Mouse (Mus musculus) monocyte, adult 2 months (primary cell): ENCODE results near the gene Tsc2.
"Not testable (repeated sequence)": the region's sequence is repeated elsewhere in the genome, so short reads cannot be mapped to it uniquely, and the experiment has no call there.

Experiments
- DNase-seq, 2 experiments: peaks; one replicate each; pipeline ENCODE4 v3.0.0; 2022; ENCODE audit warnings: low spot score in 2 of 2, low read depth in 1 of 2

Gene Tsc2

DNA sequence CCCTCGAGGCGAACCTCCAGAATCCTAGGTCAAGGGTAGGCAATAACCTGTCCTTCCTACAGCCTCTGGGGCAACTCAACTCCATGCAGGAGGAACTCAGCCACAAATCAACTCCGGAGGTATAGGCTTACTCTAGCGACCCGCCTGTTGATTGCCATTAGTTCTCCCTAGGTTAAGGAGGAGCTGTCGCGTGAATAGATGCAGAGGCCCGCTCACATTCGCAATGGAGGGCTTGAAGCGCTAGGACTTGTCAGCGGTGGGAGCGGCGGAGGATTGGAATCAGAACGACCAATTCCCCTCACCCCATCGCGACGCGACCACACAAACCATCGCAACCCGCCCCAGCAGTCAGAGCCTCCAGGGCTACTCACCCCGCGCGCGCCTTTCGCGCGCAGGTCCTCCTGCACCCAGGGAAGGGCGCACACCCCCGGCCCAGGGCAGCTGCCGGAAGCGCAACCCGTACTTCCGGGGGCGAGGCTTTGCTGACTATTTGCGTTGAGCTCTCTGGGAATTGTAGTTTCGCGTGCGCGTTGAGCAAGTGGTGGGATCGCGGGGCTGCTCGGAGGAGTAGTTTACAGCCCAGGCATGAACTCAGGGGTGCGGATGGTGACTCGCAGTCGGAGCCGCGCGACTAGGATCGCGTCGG is at the start of gene Tsc2, which contains the start of gene Nthl1:
Gene Tsc2, minus strand, starts transcription at position 464 of the 646 bp plus-strand sequence.
Gene Nthl1, plus strand, starts transcription at position 514 of the 646 bp plus-strand sequence.
- DNase-seq: peak in 1 of 2 experiments; percentile 35

GRCm38 (mm10) chr17:24677500-24678080 is 45.2 kb upstream of the Tsc2 start:
- DNase-seq: no peak

DNA sequence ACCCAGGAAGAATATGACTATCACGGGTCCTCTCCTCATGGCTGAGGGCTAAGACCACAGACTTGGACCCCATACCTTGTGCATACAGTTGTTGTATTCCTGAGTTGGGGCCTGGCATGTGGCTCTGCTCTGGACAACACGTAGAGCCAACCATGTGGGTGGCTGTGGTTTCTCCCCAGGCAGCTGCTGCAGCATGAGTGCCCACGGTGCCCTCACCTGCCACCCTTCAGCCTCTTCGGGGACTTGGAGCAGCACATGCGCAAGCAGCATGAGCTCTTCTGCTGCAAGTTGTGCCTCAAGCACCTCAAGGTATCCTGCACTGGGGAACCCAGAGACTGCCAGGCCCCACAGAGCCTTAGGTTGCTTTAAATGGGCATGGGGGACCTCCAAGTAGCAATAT is 44.4 kb upstream of the Tsc2 start:
- DNase-seq: no peak

DNA sequence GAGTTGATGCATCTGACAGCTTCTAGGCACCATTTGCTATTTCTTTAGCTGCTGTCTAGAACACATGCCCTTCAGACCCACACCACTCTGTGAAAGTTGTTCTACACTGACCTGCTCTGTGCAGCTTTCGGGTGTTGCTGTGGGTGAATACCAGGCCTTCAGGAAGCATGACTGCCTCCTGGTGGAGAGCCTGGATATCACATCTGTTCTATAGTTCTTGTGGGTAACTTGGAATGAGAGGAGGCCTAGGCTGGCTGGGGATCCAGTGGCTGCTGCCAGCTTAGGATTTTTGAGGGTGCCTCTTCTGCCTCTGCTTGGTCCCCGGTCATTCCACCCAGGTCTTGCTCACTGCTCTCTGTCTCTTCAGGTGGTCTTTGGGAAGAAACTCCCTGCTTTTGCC is 43.8 kb upstream of the Tsc2 start:
- peak in 1 of 2 experiments; percentile 64 for DNase-seq

- DNase-seq: no peak
Measured at GRCm38 (mm10) chr17:24674277-24674676, 41.8 kb upstream of the Tsc2 start.

DNA sequence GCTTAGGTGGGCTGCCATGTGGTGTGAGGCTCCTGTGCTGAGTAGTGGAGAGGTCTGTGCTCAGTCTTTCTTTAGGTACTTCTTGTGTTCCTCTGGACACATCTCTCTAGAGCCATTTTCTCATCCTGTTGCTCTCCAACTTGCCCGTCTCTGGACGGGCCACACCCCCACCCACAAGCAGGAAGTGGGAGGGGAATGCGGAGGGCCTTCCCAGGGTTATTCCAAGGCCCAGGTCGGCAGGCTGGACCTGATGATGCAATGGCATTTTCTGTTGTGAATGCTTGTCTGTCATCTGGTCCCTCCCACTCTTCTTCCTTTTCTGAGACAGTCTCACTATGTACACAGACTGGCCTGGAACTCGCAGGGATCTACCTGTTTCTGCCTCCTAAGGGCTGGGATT is 39.7 kb upstream of the Tsc2 start:
- no peak for DNase-seq

GRCm38 (mm10) chr17:24671346-24671745 is 38.9 kb upstream of the Tsc2 start:
- no peak for DNase-seq

DNA sequence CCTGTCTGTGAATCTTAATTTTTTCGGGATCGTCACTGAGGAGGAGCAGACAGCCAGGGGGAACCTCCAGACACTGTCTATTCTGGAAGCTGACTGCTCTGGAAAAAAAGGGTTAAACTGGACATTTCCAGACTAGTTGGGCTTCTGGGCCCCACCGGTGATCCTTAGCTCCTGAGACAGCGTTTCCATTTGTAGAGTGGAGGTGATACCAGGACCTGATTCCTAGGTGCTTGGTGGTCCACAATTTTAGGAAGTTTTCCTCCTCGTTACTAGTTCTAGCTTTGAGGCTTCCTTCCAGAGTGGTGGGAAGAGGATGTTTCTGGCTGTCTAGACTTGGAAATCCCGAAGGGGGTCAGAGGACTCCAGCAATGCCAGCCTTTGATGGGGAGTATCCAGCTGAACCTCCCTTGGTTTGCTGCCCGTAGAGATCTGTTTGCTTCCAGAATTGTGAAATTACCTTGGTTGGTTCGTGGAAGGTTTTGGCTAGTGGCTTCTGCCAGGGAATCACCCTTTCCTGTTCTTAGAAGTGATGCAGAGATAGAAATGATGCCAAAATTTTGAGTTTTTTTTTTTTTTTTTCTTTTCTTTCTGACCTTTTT is 37.9 kb upstream of the Tsc2 start:
- DNase-seq: no peak

DNA sequence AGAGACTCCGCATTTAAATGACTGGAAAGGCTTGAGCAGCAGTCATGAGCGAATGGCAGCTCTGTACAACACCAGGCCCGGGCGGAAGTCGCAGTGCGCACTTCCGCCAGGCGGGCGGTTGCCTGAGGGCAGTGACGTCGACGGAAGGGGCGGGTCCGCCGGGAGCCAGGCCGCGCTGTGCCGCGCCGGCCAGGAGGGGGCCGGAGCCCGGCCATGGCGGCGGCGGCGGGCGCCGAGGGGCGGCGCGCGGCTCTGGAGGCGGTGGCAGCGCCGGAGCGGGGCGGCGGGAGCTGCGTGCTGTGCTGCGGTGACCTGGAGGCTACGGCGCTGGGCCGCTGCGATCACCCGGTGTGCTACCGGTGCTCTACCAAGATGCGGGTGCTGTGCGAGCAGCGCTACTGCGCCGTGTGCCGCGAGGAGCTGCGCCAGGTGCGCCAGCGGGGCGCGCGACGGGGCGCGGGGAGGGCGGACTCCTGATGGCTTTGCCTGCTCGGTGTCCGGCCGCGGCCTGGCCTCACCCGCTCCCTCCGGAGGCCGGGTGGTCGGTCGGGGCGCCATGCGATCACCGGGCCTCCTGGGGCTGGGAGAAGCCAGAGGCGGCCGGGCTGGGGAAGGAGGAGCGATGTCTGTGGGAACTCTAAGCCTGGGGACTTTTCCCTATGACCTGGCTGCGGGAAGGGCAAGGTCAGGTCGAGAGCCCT is 37.3 kb upstream of the Tsc2 start, which contains the start of gene Zfp598:
Gene Zfp598, plus strand, starts transcription at position 143 of the 701 bp plus-strand sequence.
- peak; percentile 79 to 92 for DNase-seq

DNA sequence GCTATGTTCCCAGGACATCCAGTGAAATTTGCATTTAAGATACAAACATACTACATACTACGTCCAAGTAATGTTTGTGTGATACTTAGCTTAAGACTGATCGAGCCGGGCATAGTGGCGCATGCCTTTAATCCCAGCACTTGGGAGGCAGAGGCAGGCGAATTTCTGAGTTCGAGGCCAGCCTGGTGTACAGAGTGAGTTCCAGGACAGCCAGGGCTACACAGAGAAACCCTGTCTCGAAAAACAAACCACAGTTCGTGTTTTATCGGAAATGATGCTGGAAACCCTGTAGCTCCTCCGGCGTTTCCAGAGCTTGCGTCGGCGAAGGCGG is 36.7 kb upstream of the Tsc2 start:
- DNase-seq: not testable (repeated sequence)

- no peak for DNase-seq
Measured at GRCm38 (mm10) chr17:24667416-24667815, 35.0 kb upstream of the Tsc2 start.

DNA sequence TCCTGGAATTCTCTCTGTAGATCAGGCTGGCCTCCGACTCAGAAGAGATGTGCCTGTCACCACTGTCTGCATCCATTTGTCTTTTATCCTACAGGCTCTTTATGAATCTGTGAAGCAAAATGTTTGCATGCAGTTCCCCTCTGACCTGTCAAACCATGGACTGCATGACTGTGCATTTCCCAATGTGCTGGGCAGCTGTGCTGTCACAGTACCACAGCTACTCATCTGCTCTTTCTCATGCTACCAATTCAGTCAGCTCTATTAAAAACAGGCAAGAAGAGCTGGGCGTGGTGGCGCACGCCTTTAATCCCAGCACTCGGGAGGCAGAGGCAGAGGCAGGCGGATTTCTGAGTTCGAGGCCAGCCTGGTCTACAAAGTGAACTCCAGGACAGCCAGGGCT is 34.6 kb upstream of the Tsc2 start:
- DNase-seq: not testable (repeated sequence)

- DNase-seq: no peak
Measured at GRCm38 (mm10) chr17:24658017-24658758, 25.8 kb upstream of the Tsc2 start, which contains the start of gene Npw. TSS of gene Npw (minus strand) at chr17:24658457.

DNA sequence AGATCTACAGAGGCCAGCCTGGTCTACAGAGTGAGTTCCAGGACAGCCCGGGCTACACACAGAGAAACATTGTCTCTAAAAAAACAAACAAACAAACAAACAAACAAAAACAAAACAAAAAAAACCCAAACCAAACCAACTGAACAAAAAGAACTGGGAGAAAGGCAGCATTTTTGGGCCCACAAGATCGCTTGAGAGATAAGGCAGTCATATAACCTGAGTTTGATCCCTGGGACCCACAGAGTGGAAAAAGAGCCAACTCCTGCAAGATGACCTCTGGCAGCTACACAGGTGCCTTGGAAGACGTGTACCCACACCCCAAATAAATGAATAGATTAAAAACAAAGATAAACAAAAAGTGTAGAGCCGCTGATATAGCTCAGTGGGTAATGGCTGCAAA is 22.5 kb upstream of the Tsc2 start:
- DNase-seq: no peak

- peak; percentile 36 to 61 for DNase-seq
Measured at GRCm38 (mm10) chr17:24653967-24654710, 21.7 kb upstream of the Tsc2 start.

- DNase-seq: no peak
Measured at GRCm38 (mm10) chr17:24651835-24652234, 19.4 kb upstream of the Tsc2 start.

- DNase-seq: no peak
Measured at GRCm38 (mm10) chr17:24650766-24651165, 18.3 kb upstream of the Tsc2 start.

DNA sequence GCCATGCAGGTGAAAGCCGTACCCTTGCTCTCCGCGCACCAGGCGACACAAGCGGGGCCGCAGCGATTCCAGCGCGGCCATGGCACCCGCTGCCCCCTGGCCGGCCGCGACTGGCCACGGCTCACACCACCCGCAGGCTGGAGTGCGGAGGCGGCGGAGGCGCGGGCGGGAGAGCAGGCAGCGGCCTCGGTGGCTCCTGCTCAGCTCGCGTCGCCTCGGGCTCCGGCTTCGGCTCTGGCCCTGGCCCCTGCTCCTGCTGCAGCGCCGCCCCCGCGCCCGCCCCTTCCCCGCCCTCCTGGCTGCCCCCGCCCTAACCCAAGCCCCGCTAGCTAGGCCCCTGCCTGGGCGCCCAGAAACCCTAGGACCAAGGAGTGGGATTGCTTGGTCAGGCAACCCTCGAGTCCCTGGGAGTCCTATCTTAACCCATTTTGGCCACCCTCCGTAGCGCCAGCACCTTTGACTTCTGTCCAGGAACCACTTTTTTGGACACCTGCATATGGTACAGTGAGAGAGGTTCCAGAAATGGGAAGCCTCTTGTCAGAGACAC is 17.7 kb upstream of the Tsc2 start, which contains the start of gene Slc9a3r2:
Gene Slc9a3r2, minus strand, starts transcription at position 258 of the 547 bp plus-strand sequence.
- no peak for DNase-seq

- DNase-seq: no peak
Measured at GRCm38 (mm10) chr17:24649581-24650069, 17.2 kb upstream of the Tsc2 start.
